10 mouse cellular contexts compared by ENCODE assay signal in the genomic region with DNA sequence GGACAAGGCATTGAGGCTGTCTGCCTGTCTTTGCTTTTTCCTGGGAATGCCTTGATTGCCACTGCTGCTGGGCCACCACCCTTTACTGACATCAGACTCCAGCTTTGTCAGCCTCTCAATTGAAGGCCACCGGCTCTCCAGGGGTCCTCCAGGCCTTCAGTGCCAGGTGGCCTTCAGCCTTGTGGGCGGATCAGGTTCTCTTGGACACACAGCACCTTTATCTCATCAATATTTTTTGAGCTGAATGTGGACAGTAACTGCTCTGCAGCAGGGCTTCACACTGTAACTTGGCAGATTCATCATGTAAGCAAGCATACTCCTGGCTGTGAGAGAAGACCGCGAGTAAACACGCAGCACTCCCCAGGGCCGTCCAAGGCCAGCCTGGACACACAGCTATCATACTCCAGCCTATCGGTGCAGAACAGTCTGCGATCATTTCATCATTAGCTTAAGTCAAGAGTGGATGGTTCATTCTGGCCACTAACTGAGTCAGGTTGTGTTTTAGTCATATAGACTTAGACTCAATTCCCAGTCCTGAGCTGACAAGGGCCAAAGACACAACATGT.
DNase-seq lines count a peak whose midpoint lies in the region; ATAC-seq and TF ChIP-seq lines count a peak whose summit lies in the region.
"Had no signal": no experiment of that assay in that cellular context is flagged by ENCODE, and none has a peak within 500 bp of the region (broad histone marks: within the 10 kb centered on the region; RNA-seq: fewer than 3 reads in every experiment).

No protein-coding gene starts in this region.

- no peak for TF ChIP-seq POLR2A in heart, adult 2 months (IDR thresholded peaks at IDR 0.05; ENCODE audit: insufficient read depth, low read depth, low read length)

- intact Hi-C loops in gastrocnemius, adult 2 months (cut with DNase I) = loop anchor here (2.0 to 5.0 kb wide), 2 partner anchors 74 to 79 kb away; no protein-coding TSS in a partner anchor
- intact Hi-C loops in heart, adult 2 months (cut with DNase I) = loop anchor here (2.0 to 5.0 kb wide), 5 partner anchors 46 to 204 kb away; no protein-coding TSS in a partner anchor

- H3K4me3 ChIP-seq in gastrocnemius, adult 2 months = no peak overlapping the region
- no peak overlapping the region for H3K4me3 ChIP-seq in lung, embryonic 16.5 days (ENCODE audit: low read length)
- H3K4me3 ChIP-seq in heart, adult 2 months = no peak overlapping the region
- no peak overlapping the region for H3K4me3 ChIP-seq in intestine, embryonic 16.5 days (ENCODE audit: low read length)
- H3K4me3 ChIP-seq: limb, embryonic 13.5 days had no signal

- no peak for TF ChIP-seq EP300 in heart, adult 2 months (IDR thresholded peaks at IDR 0.05; ENCODE audit: insufficient read depth, low read depth, low read length)

- peak overlapping the region; percentile 83 for H3K27ac ChIP-seq in gastrocnemius, adult 2 months
- peak overlapping the region; percentile 14; the same call in 1 of the 2 replicates for H3K27ac ChIP-seq in lung, embryonic 16.5 days (ENCODE audit: low read length)
- H3K27ac ChIP-seq in heart, adult 2 months = peak overlapping the region; percentile 83
- peak overlapping the region; percentile 11; the same call in 1 of the 2 replicates for H3K27ac ChIP-seq in intestine, embryonic 16.5 days (ENCODE audit: low read length)
- H3K27ac ChIP-seq: limb, embryonic 13.5 days had no signal

- no peaks in the 10 kb centered on the region for H3K27me3 ChIP-seq in lung, embryonic 16.5 days (ENCODE audit: control insufficient read depth, insufficient read depth, low read depth, low read length)
- H3K27me3 ChIP-seq in heart, adult 2 months (ENCODE audit: control insufficient read depth, insufficient read depth, low read length) = no peaks in the 10 kb centered on the region
- H3K27me3 ChIP-seq in intestine, embryonic 16.5 days (replicated peaks; ENCODE audit: control insufficient read depth, insufficient read depth, low read length) = no peaks in the 10 kb centered on the region
- H3K27me3 ChIP-seq: limb, embryonic 13.5 days had no signal

- H3K9me3 ChIP-seq in lung, embryonic 16.5 days (ENCODE audit: control insufficient read depth, low read length) = no peaks in the 10 kb centered on the region
- H3K9me3 ChIP-seq in intestine, embryonic 16.5 days (ENCODE audit: control insufficient read depth, low read length) = no peaks in the 10 kb centered on the region
- H3K9me3 ChIP-seq: limb, embryonic 13.5 days had no signal

- H3K4me2 ChIP-seq in lung, embryonic 16.5 days (ENCODE audit: low read depth, low read length) = no peak overlapping the region
- no peak overlapping the region for H3K4me2 ChIP-seq in intestine, embryonic 16.5 days (ENCODE audit: low read depth, low read length)
- H3K4me2 ChIP-seq: limb, embryonic 13.5 days had no signal

- WGBS in lung, embryonic 16.5 days = 81% methylated on average over 8 of the region's 8 CpGs
- WGBS in heart, adult 2 months = 42% methylated on average over 8 of the region's 8 CpGs
- 79% methylated on average over 8 of the region's 8 CpGs for WGBS in intestine, embryonic 16.5 days

- no peaks in the 10 kb centered on the region for H3K36me3 ChIP-seq in lung, embryonic 16.5 days (ENCODE audit: control insufficient read depth, insufficient read depth, low read length)
- no peaks in the 10 kb centered on the region for H3K36me3 ChIP-seq in heart, adult 2 months (ENCODE audit: control insufficient read depth, insufficient read depth, low read length)
- H3K36me3 ChIP-seq in intestine, embryonic 16.5 days (ENCODE audit: control insufficient read depth, insufficient read depth, low read length) = no peaks in the 10 kb centered on the region
- H3K36me3 ChIP-seq: limb, embryonic 13.5 days had no signal

- H3K9ac ChIP-seq in lung, embryonic 16.5 days (ENCODE audit: low read length) = 0 out of 2 replicates have a peak overlapping the region, but pooled peaks have one; percentile 6
- peak overlapping the region; percentile 7; the same call in 1 of the 2 replicates for H3K9ac ChIP-seq in heart, adult 2 months (ENCODE audit: low read depth, low read length)
- H3K9ac ChIP-seq in intestine, embryonic 16.5 days (ENCODE audit: low read depth, low read length) = 0 out of 2 replicates have a peak overlapping the region, but pooled peaks have one; percentile 17
- H3K9ac ChIP-seq: limb, embryonic 13.5 days had no signal

- DNase-seq in gastrocnemius, adult 2 months = no peak
- DNase-seq in gastrocnemius, postnatal 25 days = no peak
- DNase-seq in lung, postnatal 10 days = no peak
- DNase-seq in heart, adult 2 months = peak; percentile 38 to 51
- DNase-seq in yolk sac, embryonic 10.5 days (ENCODE audit: low spot score) = no peak
- DNase-seq: right cerebral cortex, adult 18-20 months had no signal

- H3K4me1 ChIP-seq in lung, embryonic 16.5 days (replicated peaks; ENCODE audit: control insufficient read depth, insufficient read depth, low read length) = peaks cover 10% of the 10 kb centered on the region; the same call in 1 of the 2 replicates
- peaks cover 25% of the 10 kb centered on the region for H3K4me1 ChIP-seq in heart, adult 2 months (ENCODE audit: control insufficient read depth, insufficient read depth, low read length)
- H3K4me1 ChIP-seq in intestine, embryonic 16.5 days (ENCODE audit: control insufficient read depth, insufficient read depth, low read length) = peaks cover 5% of the 10 kb centered on the region

- no peaks in the 10 kb centered on the region for H3K79me2 ChIP-seq in heart, adult 2 months (replicated peaks; ENCODE audit: control insufficient read depth, insufficient read depth, low read length)

- TF ChIP-seq CTCF in gastrocnemius, adult 2 months (IDR thresholded peaks at IDR 0.05) = no peak
- no peak for TF ChIP-seq CTCF in heart, adult 2 months (IDR thresholded peaks at IDR 0.05)

- no peak for ATAC-seq in lung, embryonic 16.5 days (ENCODE audit: low read depth)
- no peak for ATAC-seq in intestine, embryonic 16.5 days
- no peak for ATAC-seq in cerebellum, adult (ENCODE audit: insufficient number of reproducible peaks, low FRiP score, low TSS enrichment)

Comparison
In these comparisons a context has a peak if more than half of its experiments do, and no peak if none do; other contexts are left out.
1. DNase-seq: peak in heart, adult 2 months (2 of 2); none in gastrocnemius, adult 2 months (single experiment), gastrocnemius, postnatal 25 days (single experiment), lung, postnatal 10 days (single experiment) and yolk sac, embryonic 10.5 days (single experiment).
2. H3K27ac ChIP-seq: peak in every context shown above with its lines; median percentile 83 in gastrocnemius, adult 2 months; 83 in heart, adult 2 months; 14 in lung, embryonic 16.5 days; 11 in intestine, embryonic 16.5 days.
3. Peak in every context shown above with its lines, with median percentiles within 50 percentile points of each other: H3K9ac ChIP-seq.